Mouse (Mus musculus): ENCODE data around the gene Adgrg3. TPM values are rescaled to one million over a fixed set of nuclear protein-coding genes. Genes with fewer than 3 reads are reported as not detected.
"Not testable (repeated sequence)": the region's sequence is repeated elsewhere in the genome, so short reads cannot be mapped to it uniquely, and the experiment has no call there.

The Adgrg3 gene
- polyA plus RNA-seq, 1 experiment from 2014 or later = 2.9 TPM

DNA sequence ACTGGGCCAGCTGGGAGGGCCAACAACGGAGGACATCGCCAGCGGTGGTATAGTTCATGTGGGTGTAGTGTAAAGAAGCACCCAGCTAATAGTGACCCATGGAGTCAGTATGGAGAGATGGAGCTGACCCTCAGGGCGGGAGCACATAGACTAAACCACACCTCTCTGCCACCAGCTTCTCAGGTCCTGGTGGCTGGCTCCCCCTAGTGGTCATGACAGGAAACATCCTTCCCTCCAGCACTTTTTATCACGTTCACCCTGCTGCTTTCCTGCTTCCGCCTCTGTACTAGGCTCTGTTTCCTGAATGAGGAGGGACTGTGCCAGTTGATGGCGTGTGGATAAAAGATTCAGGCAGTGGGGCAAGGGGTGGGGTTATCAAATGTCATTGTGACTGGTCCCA, 15.8 kb upstream of the Adgrg3 start:
- no peaks in the 10 kb centered on the region for H3K36me3 ChIP-seq
- H3K9ac ChIP-seq = no peak overlapping the region

DNA sequence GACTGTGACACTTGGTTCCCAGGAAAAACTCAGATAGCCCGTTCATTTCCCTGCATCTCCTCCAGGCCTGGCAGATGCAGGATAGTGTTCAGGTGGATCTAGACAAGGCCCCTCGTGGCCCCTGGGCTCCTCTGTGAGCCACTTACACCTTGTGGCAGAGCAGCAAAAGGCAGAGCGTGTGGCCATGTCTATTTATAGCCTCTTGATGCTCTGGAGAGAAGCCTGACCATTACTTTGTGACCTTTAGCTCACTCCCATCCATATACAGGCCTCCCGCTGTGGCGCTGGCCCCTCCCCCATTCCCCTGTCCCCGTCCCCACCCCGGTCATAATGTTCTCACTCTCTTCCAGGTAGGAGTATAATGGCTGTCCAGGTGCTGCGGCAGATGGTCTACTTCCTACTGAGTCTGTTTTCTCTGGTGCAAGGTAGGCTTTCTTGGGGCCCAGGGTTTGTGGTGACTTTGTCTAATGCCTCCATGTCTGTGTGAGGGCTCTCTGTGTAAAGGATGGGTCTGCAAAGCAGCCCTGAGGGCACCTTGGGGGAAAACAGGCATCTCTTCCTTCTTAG, 15.3 kb upstream of the Adgrg3 start:
- no peaks in the 10 kb centered on the region for H3K36me3 ChIP-seq
- peaks cover 10% of the 10 kb centered on the region for H3K4me1 ChIP-seq
- peak; percentile 18; the same call in 1 of the 2 replicates for ATAC-seq (ENCODE audit: insufficient number of reproducible peaks, insufficient read depth, low FRiP score, low TSS enrichment)
- 60% methylated on average over 8 of the region's 8 CpGs for WGBS
- H3K27me3 ChIP-seq = no peaks in the 10 kb centered on the region
- H3K9ac ChIP-seq = no peak overlapping the region
- no peak overlapping the region for H3K27ac ChIP-seq
- no peak overlapping the region for H3K4me3 ChIP-seq
- no peaks in the 10 kb centered on the region for H3K9me3 ChIP-seq
- H3K4me2 ChIP-seq (replicated peaks) = no peak overlapping the region

More for the DNA sequence above, 15.8 kb upstream of the Adgrg3 start:
- WGBS = 3% methylated on average over 7 of the region's 7 CpGs
- Histone ChIP-seq H3K4me2 (replicated peaks) (no peak overlapping the region), H3K4me1 (peaks cover 10% of the 10 kb centered on the region), H3K27me3 (no peaks in the 10 kb centered on the region), H3K4me3 (no peak overlapping the region), H3K9me3 (no peaks in the 10 kb centered on the region), H3K27ac (no peak overlapping the region; the same call in 1 of the 2 replicates)
- no peak for ATAC-seq (ENCODE audit: insufficient number of reproducible peaks, insufficient read depth, low FRiP score, low TSS enrichment)

DNA sequence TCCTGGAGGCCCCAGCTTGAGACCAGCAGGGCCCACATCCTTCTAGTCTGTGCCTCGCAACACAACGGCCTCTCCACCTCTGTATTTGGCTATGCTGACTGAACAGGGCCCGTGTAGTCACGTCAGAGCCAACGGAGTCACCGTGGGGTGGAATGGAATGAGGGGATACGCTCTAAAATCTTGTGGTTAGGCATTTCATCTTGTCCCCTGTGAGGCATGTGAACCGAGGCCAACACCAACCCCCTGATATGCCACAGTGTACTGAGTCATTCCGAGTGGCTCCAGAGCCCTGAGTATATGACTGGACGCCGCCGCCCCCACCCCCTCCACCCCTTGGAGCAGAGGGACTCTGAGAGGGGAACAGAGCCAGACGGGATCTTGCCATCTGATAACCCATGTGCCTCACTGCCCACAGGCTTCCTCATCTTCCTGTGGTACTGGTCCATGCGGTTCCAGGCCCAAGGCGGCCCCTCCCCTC, 5.0 kb upstream of the Adgrg3 start:
- H3K36me3 ChIP-seq = 0 out of 2 replicates have a peak, but pooled peaks cover 7% of the 10 kb centered on the region
- WGBS = 82% methylated on average over 15 of the region's 15 CpGs

DNA sequence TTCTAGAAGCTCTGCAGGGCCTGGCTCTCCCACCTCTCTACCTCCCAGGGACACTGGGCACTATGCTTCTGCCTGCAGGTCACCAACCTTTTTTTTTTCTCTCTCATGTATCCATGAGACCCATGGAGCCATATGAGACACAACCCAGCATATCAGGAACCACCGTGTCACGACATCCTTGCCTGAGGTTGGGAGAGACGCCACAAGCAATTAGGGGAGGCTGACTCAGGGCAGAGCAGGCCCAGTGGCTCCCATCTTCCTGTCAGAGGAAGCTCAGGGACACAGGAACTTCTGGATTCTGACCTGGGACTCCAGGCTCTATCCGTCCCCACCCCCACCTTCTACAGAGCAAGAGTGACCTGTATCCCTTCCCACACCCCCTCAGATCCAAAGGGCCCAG, 1.6 kb upstream of the Adgrg3 start:
- Histone ChIP-seq H3K9ac (no peak overlapping the region), H3K4me2 (replicated peaks) (no peak overlapping the region), H3K4me3 (no peak overlapping the region), H3K27me3 (no peaks in the 10 kb centered on the region), H3K4me1 (no peaks in the 10 kb centered on the region), H3K9me3 (no peaks in the 10 kb centered on the region), H3K27ac (no peak overlapping the region), H3K36me3 (0 out of 2 replicates have a peak, but pooled peaks cover 7% of the 10 kb centered on the region)
- WGBS = 64% methylated on average over 4 of the region's 4 CpGs
- ATAC-seq (ENCODE audit: insufficient number of reproducible peaks, insufficient read depth, low FRiP score, low TSS enrichment) = no peak

More for the DNA sequence above, 5.0 kb upstream of the Adgrg3 start:
- Histone ChIP-seq H3K4me1 (no peaks in the 10 kb centered on the region), H3K27ac (no peak overlapping the region), H3K4me3 (no peak overlapping the region), H3K9ac (no peak overlapping the region), H3K27me3 (no peaks in the 10 kb centered on the region), H3K9me3 (no peaks in the 10 kb centered on the region), H3K4me2 (replicated peaks) (no peak overlapping the region)
- ATAC-seq (ENCODE audit: insufficient number of reproducible peaks, insufficient read depth, low FRiP score, low TSS enrichment) = no peak

DNA sequence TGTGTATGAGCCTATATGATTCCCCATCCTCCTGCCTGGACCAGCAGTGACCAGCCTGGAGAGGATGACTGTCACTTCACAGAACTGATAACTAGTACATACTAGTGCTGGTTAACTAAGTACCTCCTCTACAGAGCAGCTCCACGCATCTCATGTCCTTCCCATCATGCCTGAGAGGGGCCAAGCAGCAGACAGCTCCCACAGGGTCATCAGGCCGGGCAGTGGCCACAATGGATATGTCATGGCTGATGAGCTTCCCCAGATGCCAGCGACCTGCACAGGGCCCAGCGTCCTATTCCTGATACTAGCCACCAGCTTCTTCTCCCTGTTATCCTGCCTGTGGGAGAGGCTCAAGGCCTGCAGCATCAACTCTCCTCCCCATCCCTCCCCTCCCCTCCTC, 808 bp upstream of the Adgrg3 start:
- ATAC-seq (ENCODE audit: insufficient number of reproducible peaks, insufficient read depth, low FRiP score, low TSS enrichment) = no peak
- no peak overlapping the region for H3K4me3 ChIP-seq
- WGBS = 74% methylated on average over 4 of the region's 4 CpGs
- H3K9ac ChIP-seq = no peak overlapping the region
- no peaks in the 10 kb centered on the region for H3K27me3 ChIP-seq
- H3K4me2 ChIP-seq (replicated peaks) = no peak overlapping the region
- H3K27ac ChIP-seq = no peak overlapping the region
- H3K4me1 ChIP-seq = no peaks in the 10 kb centered on the region
- H3K36me3 ChIP-seq = 0 out of 2 replicates have a peak, but pooled peaks cover 4% of the 10 kb centered on the region
- no peaks in the 10 kb centered on the region for H3K9me3 ChIP-seq

DNA sequence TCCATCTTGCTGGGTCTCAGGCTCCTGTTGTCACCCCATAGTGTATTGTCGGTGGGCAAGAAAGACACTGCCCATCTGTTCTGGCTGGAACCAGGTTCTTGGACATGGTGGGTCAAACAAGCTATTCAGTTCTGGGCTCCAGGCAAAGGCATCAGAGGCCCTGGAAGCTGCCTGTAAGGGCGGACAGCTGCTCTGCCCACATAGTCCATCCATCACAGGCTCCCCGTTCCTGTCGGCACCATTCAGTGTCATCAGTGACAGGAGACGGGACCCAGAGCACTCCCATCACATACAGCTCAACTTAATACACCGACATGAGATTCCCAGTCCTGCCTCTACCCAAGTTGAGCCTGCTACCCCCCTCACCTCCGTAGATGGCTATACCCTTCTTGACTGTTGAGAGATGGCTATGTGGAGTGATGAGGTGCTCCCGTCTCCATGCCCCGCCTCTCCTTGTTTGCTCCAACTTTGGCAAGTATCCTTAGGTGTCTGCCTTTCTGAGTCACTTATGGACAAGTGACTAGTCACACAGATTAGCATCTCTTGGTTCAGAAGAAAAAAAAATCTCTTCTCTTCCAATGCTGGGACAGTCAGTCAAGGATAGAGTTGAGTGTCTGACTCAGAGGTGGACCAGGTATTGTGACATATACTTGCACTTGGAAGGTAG, 610 bp downstream of the Adgrg3 start:
- 83% methylated on average over 9 of the region's 9 CpGs for WGBS
- Histone ChIP-seq H3K4me3 (no peak overlapping the region), H3K9ac (no peak overlapping the region), H3K27ac (no peak overlapping the region), H3K9me3 (no peaks in the 10 kb centered on the region), H3K36me3 (no peaks in the 10 kb centered on the region), H3K4me1 (no peaks in the 10 kb centered on the region; the same call in 1 of the 2 replicates), H3K4me2 (replicated peaks) (no peak overlapping the region), H3K27me3 (no peaks in the 10 kb centered on the region)
- no peak for ATAC-seq (ENCODE audit: insufficient number of reproducible peaks, insufficient read depth, low FRiP score, low TSS enrichment)

DNA sequence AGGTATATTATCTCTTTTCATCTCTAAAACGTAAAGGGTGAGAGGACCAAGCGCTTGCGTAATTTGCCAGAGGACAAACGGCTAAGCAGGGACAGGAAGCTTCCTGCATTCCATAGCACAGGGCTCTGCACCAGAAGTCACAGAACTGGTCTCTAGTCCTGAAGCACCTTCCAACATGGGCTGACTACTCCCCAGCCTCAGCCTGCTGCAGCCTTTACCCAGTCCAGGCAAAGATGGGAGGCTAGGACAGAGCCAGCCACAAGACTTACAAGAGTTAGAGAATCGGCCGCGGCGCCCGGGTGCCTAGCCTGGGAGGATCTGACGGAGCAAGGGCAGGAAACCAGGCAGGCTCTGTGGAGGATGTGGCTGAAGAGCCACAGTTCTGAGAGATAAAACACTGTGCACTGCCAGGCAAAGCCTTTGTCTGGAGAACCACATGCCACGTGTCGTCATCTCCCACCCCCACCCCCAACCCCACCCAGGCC, 2.8 kb downstream of the Adgrg3 start:
- WGBS = 59% methylated on average over 12 of the region's 12 CpGs
- no peaks in the 10 kb centered on the region for H3K27me3 ChIP-seq
- no peak overlapping the region for H3K27ac ChIP-seq
- H3K9ac ChIP-seq = no peak overlapping the region
- no peaks in the 10 kb centered on the region for H3K9me3 ChIP-seq
- H3K4me1 ChIP-seq = no peaks in the 10 kb centered on the region; the same call in 1 of the 2 replicates
- no peak overlapping the region for H3K4me2 ChIP-seq (replicated peaks)
- H3K36me3 ChIP-seq = no peaks in the 10 kb centered on the region
- no peak overlapping the region for H3K4me3 ChIP-seq
- ATAC-seq (ENCODE audit: insufficient number of reproducible peaks, insufficient read depth, low FRiP score, low TSS enrichment) = no peak

DNA sequence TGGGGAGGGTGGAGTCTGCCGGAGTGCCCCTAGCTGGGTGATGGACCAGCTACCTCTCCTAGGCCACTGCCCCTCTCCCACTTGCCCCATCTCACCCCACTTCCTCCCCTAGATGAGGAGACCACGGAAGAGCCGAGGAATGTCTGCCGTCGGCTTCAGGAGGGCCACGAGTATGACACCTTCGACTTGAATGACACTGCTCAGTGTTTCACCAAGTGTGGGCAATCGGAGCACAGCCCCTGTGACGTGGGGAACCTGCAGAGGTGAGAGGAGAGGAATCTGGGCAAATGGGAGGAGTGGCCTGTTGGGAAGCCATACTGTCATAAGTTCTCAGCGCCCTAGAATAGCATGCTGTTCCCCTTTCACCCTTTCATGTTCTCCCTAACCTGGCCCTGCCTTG, 3.3 kb downstream of the Adgrg3 start:
- WGBS = 85% methylated on average over 10 of the region's 10 CpGs
- no peak for ATAC-seq (ENCODE audit: insufficient number of reproducible peaks, insufficient read depth, low FRiP score, low TSS enrichment)
- Histone ChIP-seq H3K4me3 (no peak overlapping the region), H3K9ac (no peak overlapping the region), H3K27ac (no peak overlapping the region), H3K36me3 (no peaks in the 10 kb centered on the region), H3K27me3 (no peaks in the 10 kb centered on the region), H3K4me2 (replicated peaks) (no peak overlapping the region), H3K4me1 (no peaks in the 10 kb centered on the region; the same call in 1 of the 2 replicates), H3K9me3 (no peaks in the 10 kb centered on the region)

DNA sequence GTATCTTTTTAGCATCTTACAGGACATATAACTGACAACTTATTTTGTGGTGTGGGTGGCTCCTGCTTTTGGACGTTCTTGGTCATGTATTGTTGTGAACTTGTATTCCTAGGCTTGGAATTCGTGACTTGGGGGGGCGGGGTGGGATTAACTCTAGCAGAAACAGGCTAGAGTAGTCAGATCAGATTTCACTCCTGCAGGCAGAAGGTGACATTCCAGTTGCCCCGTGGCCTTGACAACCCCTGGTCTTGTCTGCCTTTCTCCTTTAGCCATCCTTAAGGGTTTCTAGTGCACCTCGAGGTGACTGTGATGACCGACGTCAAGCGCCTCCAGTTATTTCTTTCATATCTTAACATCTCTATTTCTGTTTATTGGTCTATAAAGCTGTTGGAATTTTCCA, 5.7 kb downstream of the Adgrg3 start:
- H3K27me3 ChIP-seq = no peaks in the 10 kb centered on the region
- no peaks in the 10 kb centered on the region for H3K9me3 ChIP-seq
- no peak overlapping the region for H3K9ac ChIP-seq
- no peaks in the 10 kb centered on the region; the same call in 1 of the 2 replicates for H3K4me1 ChIP-seq
- H3K4me2 ChIP-seq (replicated peaks) = no peak overlapping the region
- no peak overlapping the region for H3K4me3 ChIP-seq
- H3K36me3 ChIP-seq = no peaks in the 10 kb centered on the region
- WGBS = 24% methylated on average over 8 of the region's 8 CpGs
- ATAC-seq (ENCODE audit: insufficient number of reproducible peaks, insufficient read depth, low FRiP score, low TSS enrichment) = no peak
- H3K27ac ChIP-seq = no peak overlapping the region

DNA sequence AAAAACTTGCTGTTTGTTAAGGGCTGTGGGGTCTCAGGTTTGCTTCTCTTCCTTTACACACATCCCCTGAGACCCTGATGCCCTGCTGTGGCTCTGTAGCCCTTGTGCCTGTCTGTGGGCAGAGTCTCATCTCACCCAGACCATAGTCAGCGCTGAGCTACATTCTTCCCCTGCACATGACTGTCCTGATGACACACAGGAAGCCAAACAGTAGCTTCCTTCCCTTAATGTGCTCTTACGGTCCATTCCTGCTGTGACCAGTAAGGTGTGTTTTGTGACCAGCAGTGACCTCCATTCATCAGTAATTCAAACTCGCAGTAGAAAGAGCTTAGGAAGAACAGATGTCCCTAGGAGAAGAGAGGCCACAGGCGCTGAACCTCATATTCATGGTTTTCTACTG, 6.9 kb downstream of the Adgrg3 start:
- ATAC-seq (ENCODE audit: insufficient number of reproducible peaks, insufficient read depth, low FRiP score, low TSS enrichment) = no peak
- Histone ChIP-seq H3K27ac (no peak overlapping the region), H3K4me3 (no peak overlapping the region), H3K36me3 (no peaks in the 10 kb centered on the region), H3K9ac (no peak overlapping the region), H3K27me3 (no peaks in the 10 kb centered on the region), H3K4me2 (replicated peaks) (no peak overlapping the region), H3K9me3 (no peaks in the 10 kb centered on the region), H3K4me1 (no peaks in the 10 kb centered on the region; the same call in 1 of the 2 replicates)
- WGBS = 77% methylated on average over 4 of the region's 4 CpGs

DNA sequence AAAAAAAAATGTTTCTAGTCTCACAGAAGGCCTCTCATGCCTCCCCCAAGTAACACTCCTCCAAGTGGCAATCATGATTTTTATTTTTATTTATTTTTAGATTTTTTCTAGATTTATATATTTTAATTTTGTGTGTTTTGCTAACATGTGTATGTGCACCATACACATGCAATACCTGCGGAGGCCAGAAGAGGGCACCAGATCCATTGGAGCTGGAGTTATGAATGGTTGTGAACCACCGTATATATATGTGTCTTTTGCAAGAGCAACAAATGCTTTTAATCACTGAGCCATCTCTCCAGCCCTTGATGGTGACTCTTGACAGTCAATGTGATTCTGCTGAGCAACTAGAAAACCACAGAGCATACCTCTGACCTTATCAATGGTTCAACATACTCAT, 7.9 kb downstream of the Adgrg3 start:
- Histone ChIP-seq H3K9ac (no peak overlapping the region), H3K9me3 (no peaks in the 10 kb centered on the region), H3K36me3 (no peaks in the 10 kb centered on the region), H3K4me3 (no peak overlapping the region), H3K4me2 (replicated peaks) (no peak overlapping the region), H3K27me3 (no peaks in the 10 kb centered on the region), H3K4me1 (no peaks in the 10 kb centered on the region; the same call in 1 of the 2 replicates), H3K27ac (no peak overlapping the region)
- WGBS = 71% methylated on average over 2 of the region's 2 CpGs
- no peak for ATAC-seq (ENCODE audit: insufficient number of reproducible peaks, insufficient read depth, low FRiP score, low TSS enrichment)

DNA sequence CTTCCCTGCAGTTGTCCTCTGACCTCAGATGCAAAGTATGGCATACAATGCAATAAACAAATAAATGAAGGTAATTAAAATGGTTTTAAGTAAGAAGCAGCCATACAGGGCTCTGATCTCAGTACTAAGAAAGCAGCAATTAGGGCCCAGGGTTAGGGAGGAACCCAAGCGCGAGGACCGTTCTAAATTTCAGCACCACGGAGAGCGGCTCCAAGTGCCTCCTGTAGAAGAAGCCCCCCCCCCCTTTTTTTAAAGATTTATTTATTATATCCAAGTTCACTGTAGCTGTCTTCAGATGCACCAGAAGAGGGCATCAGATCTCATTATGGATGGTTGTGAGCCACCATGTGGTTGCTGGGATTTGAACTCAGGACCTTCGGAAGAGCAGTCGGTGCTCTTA, 10.9 kb downstream of the Adgrg3 start:
- H3K9ac ChIP-seq; ATAC-seq (ENCODE audit: insufficient number of reproducible peaks, insufficient read depth, low FRiP score, low TSS enrichment); H3K27me3 ChIP-seq; H3K36me3 ChIP-seq; H3K4me1 ChIP-seq; H3K4me3 ChIP-seq; H3K27ac ChIP-seq; H3K4me2 ChIP-seq (replicated peaks); H3K9me3 ChIP-seq: not testable (repeated sequence)
- WGBS = 46% methylated on average over 7 of the region's 7 CpGs

All from embryonic facial prominence, embryonic 12.5 days (tissue).